Mouse (Mus musculus) frontal cortex, adult 2 months (tissue): ENCODE measurements around the gene Tmod4. TPM values are rescaled to one million over a fixed set of nuclear protein-coding genes. Genes with fewer than 3 reads are reported as not detected.
"Not testable (repeated sequence)": the region's sequence is repeated elsewhere in the genome, so short reads cannot be mapped to it uniquely, and the experiment has no call there.

Experiments
- DNase-seq, 2 experiments: peaks; one replicate each; pipeline ENCODE4 v3.0.0; 2022; ENCODE audit warnings: low spot score in 1 of 2; ENCODE audit errors: extremely low spot score in 1 of 2
- polyA plus RNA-seq: library from polyadenylated mRNA; depleted of rRNA; stranded (reverse); fragments of >200 nt; gene quantifications from 2 replicates; pipeline ENCODE4 v1.2.3, GENCODE M21; 2012; rRNA removed

The Tmod4 gene
- 0.98 and 2.4 TPM in 2 replicates for polyA plus RNA-seq

DNA sequence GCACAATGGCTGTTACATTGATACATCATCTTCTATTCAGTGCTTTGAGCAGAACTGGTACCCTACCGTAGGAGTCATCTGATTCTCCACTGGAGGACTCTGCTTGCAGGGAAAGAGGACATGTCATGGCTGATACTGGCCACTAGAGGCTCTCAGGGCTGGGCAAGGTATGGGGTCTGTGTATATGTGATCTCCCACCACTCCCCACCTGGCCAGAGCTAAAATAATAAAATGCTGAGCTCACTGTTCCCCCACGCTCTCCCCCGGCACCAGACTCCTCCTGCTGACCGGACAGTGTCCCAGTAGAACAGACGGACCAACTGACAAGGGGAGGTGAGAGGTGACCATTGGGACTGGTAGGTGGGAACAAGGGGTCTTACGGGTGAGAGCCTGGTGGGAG is at the start of gene Tmod4:
Tmod4 (plus strand) TSS at position 231 of the 400 bp plus-strand sequence.
- DNase-seq: no peak

- DNase-seq: no peak
These were observed 36.2 kb upstream of the Tmod4 start for GRCm38 (mm10) chr3:95088071-95088470.

GRCm38 (mm10) chr3:95100854-95101253 is 23.4 kb upstream of the Tmod4 start:
- no peak for DNase-seq

DNA sequence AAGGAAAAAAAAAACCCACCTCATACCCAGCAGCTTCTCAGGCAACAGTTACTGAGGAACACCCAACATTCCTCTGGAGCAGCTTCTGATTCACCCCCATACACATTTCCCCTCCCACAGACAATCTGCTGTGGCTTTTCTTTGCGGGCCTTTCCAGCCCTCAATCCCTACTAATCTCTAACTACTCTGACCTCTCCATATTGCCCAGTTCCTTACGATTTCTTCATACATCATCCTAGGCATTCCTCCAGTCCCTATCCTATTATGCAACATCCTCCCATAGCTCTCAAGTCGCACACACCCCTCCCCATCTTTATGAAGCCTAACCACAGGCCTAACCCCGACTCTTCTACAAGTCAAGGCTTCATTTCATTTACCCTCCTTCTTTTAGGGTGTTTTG is 19.2 kb upstream of the Tmod4 start:
- DNase-seq: peak in 1 of 2 experiments; percentile 75

DNA sequence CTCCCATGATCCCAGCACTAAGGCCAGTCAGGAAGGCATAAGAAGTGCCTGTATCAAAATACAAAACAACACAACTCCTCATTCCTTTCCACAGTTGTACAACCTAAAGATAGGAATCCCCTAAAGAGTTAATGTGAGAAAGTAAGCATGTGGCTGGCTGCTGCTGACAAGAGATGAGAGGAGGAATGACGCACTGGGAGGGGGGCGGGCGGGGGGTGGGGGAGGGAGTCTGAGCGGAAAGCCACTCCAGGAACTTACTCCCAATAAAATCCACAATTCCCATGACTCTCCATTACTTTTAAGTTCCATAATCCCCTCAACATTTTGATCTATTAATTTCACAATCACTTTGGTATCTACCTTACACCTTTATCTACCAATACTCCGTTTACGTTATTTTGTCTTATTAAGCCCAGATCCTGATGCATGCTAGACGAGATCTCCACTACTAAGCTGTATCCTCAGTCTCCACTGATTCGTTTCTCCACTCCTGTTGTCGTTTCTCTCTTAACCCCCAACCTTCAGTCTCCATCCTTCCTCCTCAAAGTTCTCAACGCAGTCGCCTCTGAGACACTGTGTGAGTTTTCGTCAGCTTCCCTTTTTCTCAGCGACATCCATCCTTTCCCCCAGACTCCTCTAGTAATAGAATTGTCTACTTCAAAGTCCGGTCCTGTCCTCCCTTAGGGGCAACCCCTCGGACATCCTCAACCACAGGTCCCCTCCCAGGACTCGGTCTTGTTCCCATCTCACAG is 18.5 kb upstream of the Tmod4 start:
- peak in 1 of 2 experiments; percentile 35 for DNase-seq

DNA sequence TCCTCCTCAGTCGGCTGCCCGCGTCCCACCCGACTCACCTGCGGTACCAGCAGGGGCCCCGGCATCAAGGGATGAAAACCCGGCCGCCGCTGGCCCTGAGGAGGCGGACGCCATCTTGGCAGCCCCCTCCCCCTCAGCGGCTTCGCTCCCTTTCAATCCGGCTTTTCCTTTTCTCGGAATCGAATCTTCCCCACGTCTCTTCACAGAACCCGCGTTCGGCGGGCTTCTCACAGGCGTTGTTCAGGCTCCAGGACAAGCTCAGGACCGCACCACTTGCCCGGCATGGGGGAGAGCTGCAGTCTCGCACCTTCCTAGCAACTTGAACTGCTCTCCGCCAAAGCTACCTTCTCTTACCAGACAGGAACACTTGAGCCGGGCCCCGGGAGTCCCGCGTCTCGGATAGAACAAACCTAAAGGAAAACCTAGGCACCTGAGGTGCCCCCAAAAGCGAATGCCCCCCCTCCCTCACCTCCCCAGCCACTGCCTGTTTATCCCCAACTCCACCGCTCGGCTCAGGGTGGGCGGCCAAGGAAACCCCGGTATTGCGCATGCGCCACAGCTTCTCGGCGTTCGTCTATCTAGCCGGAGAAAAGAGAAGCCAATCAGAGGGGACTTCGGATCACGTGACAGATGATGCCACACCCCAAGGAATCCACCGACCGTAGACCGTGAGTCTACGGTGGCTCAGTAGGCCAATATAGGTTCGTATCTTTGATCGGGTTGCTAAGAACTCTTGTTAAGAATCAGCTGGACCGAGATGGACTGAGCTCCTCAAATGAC is 17.7 kb upstream of the Tmod4 start, which contains the start of gene Pip5k1a:
Pip5k1a (minus strand) TSS at position 593 of the 780 bp plus-strand sequence.
- peak; percentile 95 to 99 for DNase-seq

- not testable (repeated sequence) for DNase-seq
These were observed 17.0 kb upstream of the Tmod4 start for GRCm38 (mm10) chr3:95107308-95107707.

- DNase-seq: peak in 1 of 2 experiments; percentile 57
These were observed 16.4 kb upstream of the Tmod4 start for GRCm38 (mm10) chr3:95107898-95108297.

GRCm38 (mm10) chr3:95110911-95111726 is 13.2 kb upstream of the Tmod4 start, which contains the start of gene Vps72:
Vps72 (plus strand) TSS chr3:95111022.
- DNase-seq: peak; percentile 87 to 94

DNA sequence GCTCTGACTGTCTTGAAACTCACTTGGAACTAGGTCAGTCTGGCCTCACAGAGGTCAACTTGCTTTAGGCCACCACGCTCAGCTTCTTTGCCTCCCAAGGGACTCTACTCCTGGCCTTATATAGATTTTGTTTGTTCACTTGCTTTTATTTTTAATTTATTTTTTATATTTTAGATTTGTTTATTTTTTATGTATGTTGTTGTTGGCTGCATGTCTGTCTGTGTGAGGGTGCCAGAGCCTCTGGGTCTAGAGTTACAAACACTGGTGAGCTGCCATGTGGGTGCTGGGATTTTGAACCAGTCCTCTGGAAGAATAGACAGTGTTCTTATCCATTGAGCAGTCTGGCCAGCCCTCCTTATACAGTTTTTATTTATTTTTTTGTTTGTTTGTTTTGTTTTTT is 11.5 kb upstream of the Tmod4 start:
- DNase-seq: no peak

DNA sequence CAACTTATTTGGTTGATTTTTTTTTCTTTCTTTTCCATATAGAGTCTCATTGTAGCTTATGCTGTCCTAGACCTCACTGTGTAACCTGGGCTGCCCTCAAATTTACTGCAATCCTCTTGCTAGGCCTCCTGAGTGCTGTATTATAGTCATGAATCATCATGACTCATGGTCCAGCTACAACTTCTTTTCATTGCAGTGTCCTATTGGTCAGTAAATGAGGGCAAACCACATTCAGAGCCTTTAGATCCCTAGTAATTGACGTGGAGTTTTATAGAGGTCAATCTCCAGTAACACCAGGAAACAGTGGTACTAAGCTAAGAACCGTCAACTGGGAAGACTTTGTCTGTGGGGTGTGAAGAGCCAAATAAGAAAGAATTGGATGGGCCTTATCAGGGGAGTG is 6.5 kb upstream of the Tmod4 start:
- DNase-seq: no peak

DNA sequence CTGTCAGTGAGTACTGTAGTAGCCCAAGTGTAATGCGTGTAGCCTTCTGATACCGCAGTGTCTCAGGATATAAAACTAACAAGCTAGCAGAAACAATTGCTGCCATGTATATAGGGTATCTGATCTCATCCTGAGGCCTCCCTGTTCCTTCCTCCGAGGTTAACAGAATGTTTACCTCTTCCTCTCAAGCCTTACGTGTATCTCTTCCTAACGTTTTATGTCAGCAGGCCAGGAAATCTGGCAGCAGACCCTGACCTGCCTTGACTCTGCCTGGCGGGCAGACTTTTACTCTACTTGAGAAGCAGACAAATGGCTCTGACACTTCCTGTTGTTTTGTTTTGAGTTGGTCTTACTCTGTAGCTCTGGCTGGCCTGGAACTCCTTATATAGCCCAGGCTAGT is 2.7 kb upstream of the Tmod4 start:
- no peak for DNase-seq

DNA sequence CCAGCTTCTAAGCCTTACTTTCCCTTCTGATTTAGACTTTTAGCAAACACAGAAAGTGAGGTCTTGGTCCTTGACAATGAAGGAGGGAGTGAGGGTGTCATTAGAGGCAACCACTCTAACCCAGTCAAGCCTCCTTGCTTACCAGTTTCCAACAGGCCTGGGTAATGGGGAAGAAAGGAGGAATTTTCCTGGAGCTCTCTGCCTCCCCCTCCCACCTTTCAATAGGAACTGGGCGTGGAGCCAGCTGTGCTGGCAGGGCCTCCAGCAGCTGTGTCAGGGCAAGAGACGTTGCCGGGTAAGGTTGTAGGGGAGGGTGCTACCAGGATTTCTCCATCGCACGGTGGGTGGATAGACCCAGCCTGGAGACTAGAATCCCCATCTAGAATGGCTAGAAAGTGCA is 696 bp downstream of the Tmod4 start:
- peak in 1 of 2 experiments; percentile 55 for DNase-seq

- no peak for DNase-seq
These were observed 5.0 kb downstream of the Tmod4 start for GRCm38 (mm10) chr3:95129226-95129651.

- no peak for DNase-seq
These were observed 5.8 kb downstream of the Tmod4 start for GRCm38 (mm10) chr3:95130081-95130480.

DNA sequence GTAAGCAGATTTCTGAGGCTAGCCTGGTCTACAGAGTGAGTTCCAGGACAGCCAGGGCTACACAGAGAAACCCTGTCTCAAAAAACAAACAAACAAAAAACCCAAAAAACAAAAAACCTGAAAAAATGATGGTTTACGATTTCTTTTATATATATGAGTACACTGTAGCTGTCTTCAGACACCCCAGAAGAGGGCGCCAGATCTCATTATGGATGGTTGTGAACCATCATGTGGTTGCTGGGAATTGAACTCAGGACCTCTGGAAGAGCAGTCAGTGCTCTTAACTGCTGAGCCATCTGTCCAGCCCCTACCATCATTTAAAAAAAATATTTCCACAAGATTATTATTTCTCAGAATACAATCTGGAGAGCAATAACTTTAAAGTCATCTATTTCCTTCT is 8.1 kb downstream of the Tmod4 start:
- not testable (repeated sequence) for DNase-seq

DNA sequence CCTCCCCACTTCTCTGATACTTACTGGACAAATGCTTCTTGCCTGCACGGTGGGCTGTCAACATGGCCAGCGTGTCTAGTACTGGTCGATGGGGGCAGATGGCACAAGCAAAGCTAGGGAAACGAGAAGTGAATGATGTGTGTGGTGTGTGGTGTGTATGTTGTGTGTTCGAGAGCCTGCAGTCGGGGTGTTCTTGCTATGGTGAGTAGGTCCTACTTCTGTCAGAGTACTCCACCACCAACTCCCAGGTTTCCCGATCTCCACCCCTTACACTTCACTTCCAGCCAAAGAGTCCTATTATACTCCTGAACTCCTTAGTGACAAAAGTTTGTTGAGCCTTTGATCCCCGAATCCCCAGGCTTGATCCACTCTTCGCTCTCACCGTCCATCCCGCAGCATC is 8.9 kb downstream of the Tmod4 start:
- no peak for DNase-seq

DNA sequence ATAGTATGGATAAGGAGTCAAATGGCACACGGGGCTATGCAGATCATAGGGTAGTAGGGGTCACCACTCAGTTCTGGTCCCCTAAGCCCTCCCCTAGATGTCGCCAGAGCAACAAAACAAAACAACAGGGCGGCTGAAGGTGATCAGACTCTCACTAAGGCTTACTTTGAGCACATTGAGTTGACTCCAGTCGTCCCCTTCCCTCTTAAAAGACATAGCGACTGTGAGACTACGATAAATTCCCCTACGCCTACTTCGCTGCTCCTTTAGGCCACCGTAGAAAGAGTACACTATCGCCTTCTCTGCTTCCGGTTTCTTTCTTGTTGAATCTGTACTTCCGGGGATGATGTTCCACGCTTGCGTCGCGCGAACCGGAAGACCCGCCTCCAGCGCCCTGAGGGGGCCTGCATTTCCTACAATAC is 9.4 kb downstream of the Tmod4 start, which contains the start of the genes Scnm1 and Lysmd1:
Scnm1 (minus strand) TSS at position 332 of the 422 bp plus-strand sequence.
Lysmd1 (plus strand) TSS at position 409 of the 422 bp plus-strand sequence.
- DNase-seq: peak; percentile 91 to 95

DNA sequence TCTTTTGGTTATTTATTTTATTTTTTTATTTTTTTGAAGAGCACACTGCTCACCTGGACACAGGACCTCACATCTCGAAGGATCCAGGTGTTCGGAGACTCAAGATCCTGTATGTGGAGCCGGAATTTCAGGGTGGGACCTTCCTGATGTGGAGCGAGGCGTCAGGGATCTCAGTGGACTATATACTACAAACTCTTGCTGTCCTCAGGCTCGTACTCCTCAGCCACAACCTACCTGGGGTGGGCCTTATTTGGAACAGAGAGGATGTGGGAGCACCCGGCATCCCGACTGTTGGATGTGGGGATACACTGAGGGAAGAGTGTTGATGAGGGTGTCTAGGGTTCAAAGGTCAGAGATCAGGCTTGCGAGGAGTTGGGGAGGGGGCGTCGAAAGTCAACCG is 9.9 kb downstream of the Tmod4 start:
- DNase-seq: not testable (repeated sequence)

- peak in 1 of 2 experiments; percentile 56 for DNase-seq
These were observed 10.7 kb downstream of the Tmod4 start for GRCm38 (mm10) chr3:95135023-95135422.
